Mouse (Mus musculus) MEL (cell line): ENCODE measurements around the gene Sgk1. TPM values are rescaled to one million over a fixed set of nuclear protein-coding genes. Genes with fewer than 3 reads are reported as not detected.

ENCODE experiments used
- DNase-seq: peaks from one replicate; pipeline ENCODE4 v3.0.0; 2011; ENCODE audit warnings: low read depth, low spot score
- H3K27ac ChIP-seq: 2 replicates; pipeline ENCODE4 v1.5.1; 2012; ENCODE audit warnings: low read depth, mild to moderate bottlenecking, control low read depth, low read length, moderate library complexity; ENCODE audit not compliant: control insufficient read depth
- H3K27me3 ChIP-seq, 2 experiments: fragments of 150-350 bp in 1 of 2; sonication (generic) in 1 of 2; 2 replicates each; pipeline ENCODE4 v1.6.1; 2012; ENCODE audit warnings: low read length in 2 of 2, mild to moderate bottlenecking in 2 of 2, improper control_type of control experiment in 1 of 2, moderate library complexity in 1 of 2; ENCODE audit not compliant: insufficient read depth in 2 of 2, control insufficient read depth in 1 of 2
- H3K36me3 ChIP-seq, 2 experiments: 2 replicates each; pipeline ENCODE4 v1.6.1; 2012 to 2014; ENCODE audit warnings: low read length in 2 of 2, improper control_type of control experiment in 1 of 2, inconsistent platforms in 1 of 2, mild to moderate bottlenecking in 1 of 2; ENCODE audit not compliant: insufficient read depth in 2 of 2, control insufficient read depth in 1 of 2
- H3K4me1 ChIP-seq, 2 experiments: fragments of 150-350 bp in 1 of 2; sonication (generic) in 1 of 2; 2 replicates each; pipeline ENCODE4 v1.6.1; 2012; ENCODE audit warnings: low read length in 2 of 2, improper control_type of control experiment in 1 of 2, mild to moderate bottlenecking in 1 of 2; ENCODE audit not compliant: insufficient read depth in 2 of 2, control insufficient read depth in 1 of 2
- H3K4me3 ChIP-seq, 2 experiments: fragments of 150-350 bp in 1 of 2; sonication (generic) in 1 of 2; 2 replicates each; pipeline ENCODE4 v1.5.1; 2012; ENCODE audit warnings: low read depth in 2 of 2, low read length in 2 of 2, mild to moderate bottlenecking in 2 of 2, moderate library complexity in 2 of 2, control low read depth in 1 of 2, improper control_type of control experiment in 1 of 2; ENCODE audit not compliant: control insufficient read depth in 1 of 2, insufficient read depth in 1 of 2
- H3K79me2 ChIP-seq: 2 replicates; pipeline ENCODE4 v1.6.1; 2012; ENCODE audit warnings: mild to moderate bottlenecking, low read length, moderate library complexity; ENCODE audit not compliant: control insufficient read depth, poor library complexity, insufficient read depth
- H3K9ac ChIP-seq: 2 replicates; pipeline ENCODE4 v1.6.1; 2012; ENCODE audit warnings: low read depth, mild to moderate bottlenecking, control low read depth, low read length, moderate library complexity; ENCODE audit not compliant: control insufficient read depth, poor library complexity, severe bottlenecking
- H3K9me3 ChIP-seq: fragments of 150-350 bp; sonication (generic); replicated peaks from 2 replicates; pipeline ENCODE4 v1.6.1; 2012; ENCODE audit warnings: mild to moderate bottlenecking, low read length, improper control_type of control experiment, moderate library complexity; ENCODE audit not compliant: insufficient read depth
- CHD2 ChIP-seq: IDR thresholded peaks from 2 replicates; pipeline ENCODE4 v1.6.1; 2011; ENCODE audit warnings: low read length, improper control_type of control experiment
- CTCF ChIP-seq, 3 experiments: IDR thresholded peaks in 2 of 3; conservative IDR thresholded peaks in 1 of 3; 2 replicates each; pipeline ENCODE4 v1.5.1; 2011 to 2012; ENCODE audit warnings: low read length in 3 of 3, low read depth in 2 of 3, mild to moderate bottlenecking in 2 of 3, improper control_type of control experiment in 1 of 3, inconsistent platforms in 1 of 3, mixed read lengths in 1 of 3, moderate library complexity in 1 of 3; ENCODE audit not compliant: control insufficient read depth in 1 of 3, insufficient read depth in 1 of 3, poor library complexity in 1 of 3, severe bottlenecking in 1 of 3
- E2F4 ChIP-seq: IDR thresholded peaks from 2 replicates; pipeline ENCODE4 v1.6.1; 2011; ENCODE audit warnings: low read depth, low read length, improper control_type of control experiment, borderline replicate concordance
- ELF1 ChIP-seq: IDR thresholded peaks from 2 replicates; pipeline ENCODE4 v1.6.1; 2014; ENCODE audit warnings: low read depth, mild to moderate bottlenecking, inconsistent platforms, low read length, improper control_type of control experiment, moderate library complexity
- ETS1 ChIP-seq: IDR thresholded peaks from 2 replicates; pipeline ENCODE4 v1.6.1; 2012; ENCODE audit warnings: low read depth, mild to moderate bottlenecking, inconsistent platforms, low read length, improper control_type of control experiment, moderate library complexity
- GABPA ChIP-seq: IDR thresholded peaks from 2 replicates; pipeline ENCODE4 v1.6.1; 2012; ENCODE audit warnings: low read depth, mild to moderate bottlenecking, inconsistent platforms, low read length, improper control_type of control experiment, moderate library complexity
- KAT2A ChIP-seq: conservative IDR thresholded peaks from 2 replicates; pipeline ENCODE4 v1.6.1; 2012; ENCODE audit warnings: low read depth, low read length, improper control_type of control experiment, inconsistent platforms
- MAFK ChIP-seq: IDR thresholded peaks from 2 replicates; pipeline ENCODE4 v1.6.1; 2011; ENCODE audit warnings: low read depth, mild to moderate bottlenecking, low read length, improper control_type of control experiment, borderline replicate concordance
- MAZ ChIP-seq: IDR thresholded peaks from 2 replicates; pipeline ENCODE4 v1.6.1; 2012; ENCODE audit warnings: low read depth, mild to moderate bottlenecking, inconsistent platforms, low read length, improper control_type of control experiment
- MXI1 ChIP-seq: IDR thresholded peaks from 2 replicates; pipeline ENCODE4 v1.6.1; 2011; ENCODE audit warnings: mild to moderate bottlenecking, low read depth, low read length, improper control_type of control experiment
- MYC ChIP-seq: IDR thresholded peaks from 2 replicates; pipeline ENCODE4 v1.6.1; 2011; ENCODE audit warnings: low read depth, mild to moderate bottlenecking, low read length, improper control_type of control experiment, moderate library complexity
- NRF1 ChIP-seq: IDR thresholded peaks from 2 replicates; pipeline ENCODE4 v1.6.1; 2014; ENCODE audit warnings: low read depth, mild to moderate bottlenecking, inconsistent platforms, low read length, improper control_type of control experiment, moderate library complexity; ENCODE audit not compliant: poor library complexity, insufficient read depth, severe bottlenecking
- SMC3 ChIP-seq: IDR thresholded peaks from 2 replicates; pipeline ENCODE4 v1.6.1; 2011; ENCODE audit warnings: low read depth, low read length, improper control_type of control experiment
- TBP ChIP-seq: IDR thresholded peaks from 2 replicates; pipeline ENCODE4 v1.8.0; 2011; ENCODE audit warnings: low read depth, low read length, improper control_type of control experiment
- USF1 ChIP-seq: IDR thresholded peaks from 2 replicates; pipeline ENCODE4 v1.6.1; 2014; ENCODE audit warnings: low read depth, mild to moderate bottlenecking, inconsistent platforms, low read length, improper control_type of control experiment, moderate library complexity
- USF2 ChIP-seq, 2 experiments: IDR thresholded peaks; 2 replicates each; pipeline ENCODE4 v1.6.1; 2011 to 2012; ENCODE audit warnings: improper control_type of control experiment in 2 of 2, low read length in 2 of 2, borderline replicate concordance in 1 of 2, inconsistent platforms in 1 of 2, low read depth in 1 of 2, mild to moderate bottlenecking in 1 of 2; ENCODE audit not compliant: insufficient read depth in 1 of 2
- ZMIZ1 ChIP-seq: IDR thresholded peaks from 2 replicates; pipeline ENCODE4 v1.6.1; 2012; ENCODE audit warnings: low read depth, mild to moderate bottlenecking, inconsistent platforms, low read length, improper control_type of control experiment, moderate library complexity
- ZNF384 ChIP-seq: IDR thresholded peaks from 2 replicates; pipeline ENCODE4 v1.6.1; 2012; ENCODE audit warnings: low read depth, mild to moderate bottlenecking, inconsistent platforms, low read length, improper control_type of control experiment
- polyA plus RNA-seq, 2 experiments: library from polyadenylated mRNA; stranded (reverse) in 1 of 2; unstranded in 1 of 2; fragments of >175 nt in 1 of 2; fragments of >200 nt in 1 of 2; gene quantifications; 2 replicates each; pipeline versions ENCODE4 v1.2.1 to v1.2.4; 2012; ENCODE audit warnings: low replicate concordance in 2 of 2, low read depth in 1 of 2; ENCODE audit not compliant: insufficient read length in 2 of 2, insufficient read depth in 1 of 2, missing spikeins in 1 of 2
- total RNA-seq: library from RNA; depleted of rRNA; stranded (reverse); fragments of 300-350 nt; gene quantifications from 2 replicates; pipeline ENCODE4 v1.2.3, GENCODE M21; 2012

The Sgk1 gene
- total and polyA plus RNA-seq, 3 experiments = 1.6 to 3.2 TPM; not detected in 1

GRCm38 (mm10) chr10:21979286-21979965 is 97.4 kb downstream of the Sgk1 start:
- Histone ChIP-seq H3K9ac (no peak overlapping the region), H3K9me3 (no peaks in the 10 kb centered on the region), H3K27ac (no peak overlapping the region), H3K79me2 (no peaks in the 10 kb centered on the region), H3K4me3 (no peak overlapping the region), H3K4me1 (no peaks in the 10 kb centered on the region), H3K27me3 (peaks cover 13% of the 10 kb centered on the region in 2 experiments), H3K36me3 (no peaks in the 10 kb centered on the region)
- DNase-seq = no peak
- TF ChIP-seq GABPA = no peak
- TF ChIP-seq NRF1 = no peak
- TF ChIP-seq USF1 = no peak
- no peak for TF ChIP-seq CHD2

- Histone ChIP-seq H3K27ac (no peak overlapping the region), H3K9me3 (no peaks in the 10 kb centered on the region), H3K27me3 (peaks cover 13 to 16% of the 10 kb centered on the region in 2 experiments), H3K9ac (no peak overlapping the region), H3K4me3 (no peak overlapping the region), H3K4me1 (no peaks in the 10 kb centered on the region), H3K79me2 (no peaks in the 10 kb centered on the region), H3K36me3 (no peaks in the 10 kb centered on the region)
- TF ChIP-seq MAFK = no peak
- TF ChIP-seq USF1 = no peak
- no peak for TF ChIP-seq CTCF (IDR thresholded peaks at IDR 0.05 in 2 of 3, conservative IDR thresholded peaks at IDR 0.05 in 1 of 3; ENCODE audit: control insufficient read depth in 1 of 3, insufficient read depth in 1 of 3, low read depth in 2 of 3, low read length in 3 of 3, poor library complexity in 1 of 3, severe bottlenecking in 1 of 3)
- TF ChIP-seq USF2 (IDR thresholded peaks at IDR 0.05; ENCODE audit: borderline replicate concordance in 1 of 2, insufficient read depth in 1 of 2, low read depth in 1 of 2, low read length in 2 of 2) = no peak
- TF ChIP-seq ETS1 = no peak
- no peak for TF ChIP-seq SMC3
- TF ChIP-seq KAT2A = no peak
- TF ChIP-seq TBP = no peak
- no peak for TF ChIP-seq ELF1
- no peak for TF ChIP-seq ZNF384
- TF ChIP-seq MYC = no peak
- TF ChIP-seq MAZ = no peak
- no peak for TF ChIP-seq GABPA
- no peak for TF ChIP-seq E2F4
- no peak for TF ChIP-seq ZMIZ1
- TF ChIP-seq MXI1 = no peak
- no peak for DNase-seq
Measured at GRCm38 (mm10) chr10:21980780-21981435, 98.9 kb downstream of the Sgk1 start.
